Mouse (Mus musculus): ENCODE results near the gene Gne.

DNA sequence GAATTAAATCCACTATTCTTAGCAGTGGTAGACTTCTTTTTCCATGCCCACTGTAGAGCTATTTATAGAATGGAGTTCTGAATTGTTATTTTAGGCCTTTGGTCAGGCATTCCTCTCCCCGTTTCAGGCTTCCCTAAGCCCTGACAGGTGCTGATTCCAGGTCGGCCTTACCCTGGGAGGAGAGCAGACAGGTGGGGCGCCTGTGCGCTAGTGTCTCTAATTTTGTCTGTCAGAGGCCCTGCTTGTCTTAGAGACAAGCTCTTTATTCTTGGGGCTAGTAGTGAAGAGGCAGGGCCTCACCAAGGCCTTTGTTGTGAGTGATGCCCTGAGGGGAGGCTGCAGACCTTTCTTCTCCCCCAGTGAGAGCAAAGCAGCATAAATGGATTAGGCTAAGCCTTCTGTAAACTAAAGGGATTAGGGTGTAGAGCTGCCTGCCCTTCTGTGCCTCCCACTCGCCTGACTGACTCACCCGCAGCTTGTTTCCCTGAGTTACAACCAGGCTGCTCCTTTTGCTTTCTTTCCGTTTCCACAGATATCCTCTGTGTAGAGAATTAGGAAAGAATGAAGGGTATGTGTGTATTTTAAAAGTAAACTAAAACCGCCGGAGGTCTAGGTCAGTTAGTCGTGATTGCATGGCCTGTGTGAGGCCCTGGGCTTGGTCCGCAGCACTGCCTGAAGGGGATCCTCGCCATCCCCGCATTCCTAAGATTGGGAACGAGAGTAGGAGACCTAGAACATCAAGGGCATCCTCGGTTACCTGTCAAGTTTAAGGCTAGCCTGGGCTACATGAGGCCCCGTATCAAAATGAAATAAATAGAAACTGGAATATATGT is 55.5 kb downstream of the Gne start:
- no peak for TF ChIP-seq CTCF (IDR thresholded peaks at IDR 0.05)
- no peak for TF ChIP-seq EP300 (IDR thresholded peaks at IDR 0.05)
